Mouse (Mus musculus) erythroid progenitor cell, adult 5-6 weeks (primary cell): ENCODE results near the gene Nccrp1. TPM values are rescaled to one million over a fixed set of nuclear protein-coding genes. Genes with fewer than 3 reads are reported as not detected.

Experiments used
- ATAC-seq: replicated peaks from 2 replicates; pipeline ENCODE4 v1.8.0; 2016; ENCODE audit warnings: moderate number of reproducible peaks, mild to moderate bottlenecking, moderate TSS enrichment, inconsistent platforms; ENCODE audit not compliant: poor library complexity, low FRiP score, severe bottlenecking
- total RNA-seq, 2 experiments: library from RNA; stranded (forward) in 1 of 2; stranded (reverse) in 1 of 2; fragments of 150-400 nt in 1 of 2; fragments of 186-747, 209-891 nt in 1 of 2; gene quantifications; 2 replicates each; pipeline versions ENCODE4 v1.2.3 to v1.2.4; 2015 to 2017; ENCODE audit warnings: low replicate concordance in 2 of 2

The Nccrp1 gene
- total RNA-seq, 2 experiments from 2014 or later, result not detected

- no peak for ATAC-seq
These were observed 24.1 kb upstream of the Nccrp1 start for GRCm38 (mm10) chr7:28570982-28571682.

GRCm38 (mm10) chr7:28570291-28570981 lies 23.4 kb upstream of the Nccrp1 start:
- ATAC-seq, result no peak

- ATAC-seq, result peak; percentile 64
These were observed 21.2 kb upstream of the Nccrp1 start for GRCm38 (mm10) chr7:28568253-28568652.

GRCm38 (mm10) chr7:28567539-28567938 lies 20.5 kb upstream of the Nccrp1 start:
- ATAC-seq, result no peak

GRCm38 (mm10) chr7:28565407-28565806 lies 18.4 kb upstream of the Nccrp1 start:
- no peak for ATAC-seq

GRCm38 (mm10) chr7:28562951-28563350 lies 15.9 kb upstream of the Nccrp1 start:
- ATAC-seq, result no peak

- ATAC-seq, result no peak
These were observed 15.3 kb upstream of the Nccrp1 start for GRCm38 (mm10) chr7:28562371-28562770.

GRCm38 (mm10) chr7:28561967-28562366 lies 14.9 kb upstream of the Nccrp1 start:
- ATAC-seq, result no peak

- no peak for ATAC-seq
These were observed 13.8 kb upstream of the Nccrp1 start for GRCm38 (mm10) chr7:28560856-28561255.

GRCm38 (mm10) chr7:28558486-28558885 lies 11.4 kb upstream of the Nccrp1 start:
- no peak for ATAC-seq

- ATAC-seq, result no peak
These were observed 10.7 kb upstream of the Nccrp1 start for GRCm38 (mm10) chr7:28557708-28558107.

- no peak for ATAC-seq
These were observed 10.0 kb upstream of the Nccrp1 start for GRCm38 (mm10) chr7:28557069-28557468.

- no peak for ATAC-seq
These were observed 9.0 kb upstream of the Nccrp1 start for GRCm38 (mm10) chr7:28555939-28556535.

GRCm38 (mm10) chr7:28553076-28553475 lies 6.0 kb upstream of the Nccrp1 start:
- no peak for ATAC-seq

GRCm38 (mm10) chr7:28547628-28548027 lies 574 bp upstream of the Nccrp1 start:
- no peak for ATAC-seq

- no peak for ATAC-seq
These were observed 405 bp downstream of the Nccrp1 start for GRCm38 (mm10) chr7:28546649-28547048.

- no peak for ATAC-seq
These were observed 1.2 kb downstream of the Nccrp1 start for GRCm38 (mm10) chr7:28545891-28546210.

GRCm38 (mm10) chr7:28545048-28545890 lies 1.8 kb downstream of the Nccrp1 start:
- ATAC-seq, result no peak

GRCm38 (mm10) chr7:28544051-28544601 lies 2.9 kb downstream of the Nccrp1 start:
- no peak for ATAC-seq

- ATAC-seq, result no peak
These were observed 6.5 kb downstream of the Nccrp1 start, which contains the start of gene Sycn for GRCm38 (mm10) chr7:28540526-28540925. Sycn (plus strand) TSS chr7:28540885.
